Mouse (Mus musculus) activated CD4-positive, CD25-positive, alpha-beta regulatory T cell, adult 4 months (primary cell): ENCODE measurements around the gene Rpl11. TPM values are rescaled to one million over a fixed set of nuclear protein-coding genes. Genes with fewer than 3 reads are reported as not detected.
"Not testable (repeated sequence)": the region's sequence is repeated elsewhere in the genome, so short reads cannot be mapped to it uniquely, and the experiment has no call there.

Experiments used
- ATAC-seq: one replicate; pipeline ENCODE4 v1.8.0; 2017
- polyA plus RNA-seq, 2 experiments: library from polyadenylated mRNA; unstranded; fragments of 100-300 nt; shearing (Covaris generic); gene quantifications; one replicate each; pipeline ENCODE4 v1.2.1; 2017

Rpl11 gene
- polyA plus RNA-seq, 2 experiments from 2014 or later, result 1,145 to 1,405 TPM

DNA sequence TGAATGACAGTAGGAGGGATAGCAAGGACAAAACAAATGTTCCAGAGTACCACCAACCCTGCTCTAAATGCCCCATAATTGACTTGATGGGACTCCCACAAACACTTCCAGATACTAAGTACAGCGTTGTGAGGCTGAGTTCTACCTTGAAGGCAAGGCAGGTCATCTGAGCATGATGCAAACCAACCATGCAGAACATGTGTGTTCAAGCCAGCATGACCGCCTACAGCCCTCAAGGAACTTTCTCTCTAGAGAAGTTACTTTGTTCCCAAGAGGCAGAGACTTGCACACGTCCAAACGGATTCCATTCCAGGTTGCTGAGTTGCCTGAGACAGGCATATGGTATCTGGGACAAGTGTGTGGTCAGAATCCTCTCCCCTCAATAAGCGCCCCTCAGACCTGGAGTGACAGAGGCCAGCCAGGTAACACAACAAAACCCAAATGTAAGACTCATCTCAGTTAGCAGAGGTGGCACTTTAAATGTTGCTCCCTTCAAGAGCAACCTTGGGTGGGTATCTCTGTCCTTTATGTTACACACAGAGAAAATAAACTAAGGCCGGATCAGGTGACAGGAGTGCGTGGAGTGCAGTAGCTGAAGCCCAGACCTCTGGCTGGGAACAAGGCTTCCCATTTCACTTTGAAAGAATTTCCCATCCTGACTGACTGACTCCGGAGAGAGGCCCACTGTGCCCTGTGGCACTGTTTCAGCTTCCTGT is 25.7 kb downstream of the Rpl11 start:
- no peak for ATAC-seq

DNA sequence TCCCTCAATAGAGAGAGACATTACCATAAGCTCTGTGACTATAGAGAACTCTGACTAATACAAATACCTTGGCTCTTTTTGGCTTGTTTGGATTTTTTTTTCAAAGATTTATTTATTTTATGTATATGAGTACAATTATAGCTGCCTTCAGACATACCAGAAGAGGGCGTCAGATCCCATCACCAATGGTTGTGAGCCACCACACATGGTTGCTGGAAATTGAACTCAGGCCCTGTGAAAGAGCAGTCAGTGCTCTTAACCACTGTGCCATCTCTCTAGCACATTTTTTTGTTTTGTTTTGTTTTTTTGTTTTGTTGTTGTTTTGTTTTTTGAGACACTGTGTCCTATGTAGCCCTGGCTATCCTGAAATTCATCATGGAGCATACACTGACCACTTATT is 27.9 kb downstream of the Rpl11 start:
- no peak for ATAC-seq

DNA sequence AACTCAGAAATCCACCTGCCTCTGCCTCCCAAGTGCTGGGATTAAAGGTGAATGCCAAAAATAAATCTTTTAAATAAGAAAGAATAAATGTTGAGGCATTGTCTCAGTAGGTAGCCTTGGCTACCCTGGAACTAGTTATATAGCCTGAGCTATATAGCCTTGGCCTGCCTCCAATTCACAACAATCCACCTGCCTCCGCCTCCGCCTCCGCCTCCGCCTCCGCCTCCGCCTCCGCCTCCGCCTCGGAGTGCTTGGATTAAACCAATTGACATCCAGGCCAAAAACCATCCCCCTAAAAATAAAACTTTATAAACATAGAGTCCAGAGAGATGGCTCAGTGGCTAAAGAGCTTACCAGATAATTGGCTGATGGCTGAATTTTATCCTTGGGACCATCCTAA is 30.3 kb downstream of the Rpl11 start:
- ATAC-seq, result no peak

DNA sequence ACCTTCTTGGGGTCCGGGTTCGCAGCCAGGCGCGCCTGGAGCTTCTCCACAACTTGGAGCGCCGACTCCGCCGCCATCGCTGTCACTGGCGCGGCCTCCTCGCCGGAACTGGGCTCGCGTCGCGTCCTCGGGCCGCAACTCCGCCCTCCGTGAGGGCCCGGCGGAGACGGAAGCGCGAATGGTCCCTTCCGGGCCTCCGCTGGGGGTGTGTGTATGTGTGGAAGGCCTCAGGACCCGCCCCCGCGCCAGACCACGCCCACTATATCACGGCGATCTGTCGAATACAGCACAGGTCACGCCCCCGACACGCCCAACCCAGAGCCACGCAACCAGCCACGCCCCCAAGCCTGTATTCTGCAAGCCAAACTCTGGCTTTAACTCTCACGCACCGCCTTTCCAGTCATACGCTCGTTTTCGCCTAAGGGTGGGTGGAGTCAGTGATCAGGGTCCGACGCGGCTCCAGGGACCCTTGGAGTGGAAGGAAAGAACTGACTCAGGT is 31.6 kb downstream of the Rpl11 start, which contains the start of gene Eloa:
Gene Eloa, minus strand, starts transcription at position 215 of the 499 bp plus-strand sequence.
- peak; percentile 99 for ATAC-seq

- no peak for ATAC-seq
Measured at GRCm38 (mm10) chr4:136020743-136021548, 32.3 kb downstream of the Rpl11 start.

DNA sequence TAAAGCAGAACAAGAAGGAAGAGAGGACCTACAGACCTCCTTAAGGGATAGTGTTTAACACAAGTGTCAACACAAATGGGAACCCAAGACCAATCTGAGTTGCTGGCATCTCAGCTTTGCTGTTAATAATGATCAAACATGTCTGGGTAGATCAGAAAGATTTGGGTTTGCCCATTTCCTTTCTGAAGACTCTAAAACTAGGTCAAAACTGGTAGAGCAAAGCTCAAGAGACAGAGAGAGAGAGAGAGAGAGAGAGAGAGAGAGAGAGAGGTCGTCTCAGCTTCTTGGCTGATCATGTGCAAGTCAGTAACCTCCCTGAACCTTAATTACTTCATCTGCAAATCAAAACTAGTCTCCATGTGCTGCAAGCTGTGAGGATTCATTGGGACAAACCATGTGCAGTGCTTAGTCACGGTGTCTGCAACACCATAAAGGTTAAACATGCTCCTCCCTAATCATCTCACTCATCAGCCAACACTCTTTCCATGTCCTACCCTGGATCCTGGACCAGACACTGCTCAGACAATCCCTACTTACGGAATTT is 37.1 kb downstream of the Rpl11 start:
- ATAC-seq, result peak; percentile 84

DNA sequence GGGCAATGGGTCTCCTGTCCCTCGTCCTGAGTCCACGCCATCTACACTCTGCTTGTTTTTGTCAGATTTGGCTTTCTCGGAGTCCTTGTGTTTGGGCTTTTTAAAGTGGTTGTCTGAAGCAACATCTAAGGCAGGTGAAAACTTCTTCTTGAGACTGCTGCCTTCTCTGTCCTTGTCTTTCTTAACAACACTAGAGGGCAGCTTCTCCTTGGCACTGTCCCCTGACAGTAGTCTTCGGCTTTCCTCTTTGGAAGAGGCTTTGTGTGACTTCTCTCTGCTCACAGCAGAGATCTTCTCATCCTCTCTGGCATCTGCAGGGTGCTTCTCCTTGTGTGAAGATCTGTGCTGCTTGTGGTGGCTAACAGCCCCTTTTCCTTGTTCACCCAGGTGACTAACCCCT is 42.6 kb downstream of the Rpl11 start:
- no peak for ATAC-seq

DNA sequence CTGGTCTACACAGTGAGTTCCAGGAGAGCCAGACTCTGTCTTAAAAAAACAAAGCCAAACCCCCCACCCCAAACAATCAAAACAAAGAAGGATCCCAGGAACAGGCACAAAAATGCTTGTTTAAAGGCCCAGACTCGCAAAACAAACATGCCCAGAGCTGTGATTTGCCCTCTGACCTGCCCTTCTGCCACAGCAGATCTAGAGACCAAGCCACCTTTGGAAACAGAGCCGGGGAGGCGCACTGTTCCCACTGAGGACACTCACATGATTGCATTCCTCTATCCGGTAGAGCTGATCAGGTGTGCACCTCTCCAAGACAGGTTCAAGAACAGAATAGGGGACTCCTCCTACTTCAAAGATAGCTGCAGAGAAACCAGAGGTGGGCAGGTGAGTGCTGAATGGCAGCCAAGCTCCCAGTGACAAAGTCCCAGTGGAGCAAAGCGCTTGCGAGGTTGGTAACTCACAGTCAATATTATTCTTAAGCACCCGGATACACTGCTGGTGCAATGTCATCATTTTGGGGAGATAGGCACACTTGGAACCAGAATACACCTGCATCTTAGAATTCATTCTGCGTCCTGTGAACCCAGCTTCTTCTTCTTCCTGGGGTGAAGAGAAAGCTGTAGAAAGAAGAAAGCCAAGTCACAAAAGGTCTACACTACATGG is 44.3 kb downstream of the Rpl11 start:
- no peak for ATAC-seq

DNA sequence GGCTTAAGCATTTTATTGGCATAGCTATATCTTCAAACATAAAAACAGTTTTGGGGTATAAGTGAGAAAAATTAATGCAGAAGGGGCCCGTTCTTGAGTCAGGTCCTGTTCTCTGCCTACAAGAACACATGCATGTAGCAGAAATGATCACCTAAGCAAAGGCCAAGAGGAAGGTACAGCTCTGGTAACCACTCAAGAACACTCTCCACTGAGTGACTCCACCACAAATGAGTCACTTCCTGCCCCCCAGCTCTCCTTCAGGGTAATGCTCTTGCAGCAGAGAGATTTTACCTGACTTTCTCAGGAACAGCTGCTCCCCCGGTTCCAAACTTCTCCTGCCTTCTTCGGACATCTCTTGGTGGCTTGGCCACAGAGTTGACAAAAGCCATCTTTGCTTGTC is 46.4 kb downstream of the Rpl11 start:
- ATAC-seq, result peak; percentile 88

DNA sequence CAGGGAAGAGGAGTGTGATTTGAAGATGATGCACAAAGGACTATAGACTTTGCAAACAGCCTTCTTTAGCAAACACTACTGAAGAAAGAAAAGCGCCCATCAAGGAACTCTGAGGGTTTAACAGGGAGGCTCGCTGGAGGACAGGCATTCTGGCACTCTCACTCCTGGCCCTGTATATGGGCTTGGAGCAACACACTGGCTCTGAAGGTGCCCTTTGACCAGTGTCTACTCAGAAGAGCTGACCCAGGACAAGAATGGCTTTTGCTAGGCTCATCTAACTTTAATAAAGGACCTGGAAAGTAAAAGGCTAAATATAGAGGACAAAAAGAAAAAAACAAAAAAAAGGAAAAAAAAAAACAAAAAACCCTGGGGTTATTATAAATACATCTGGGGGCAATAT is 48.3 kb downstream of the Rpl11 start:
- ATAC-seq, result no peak

DNA sequence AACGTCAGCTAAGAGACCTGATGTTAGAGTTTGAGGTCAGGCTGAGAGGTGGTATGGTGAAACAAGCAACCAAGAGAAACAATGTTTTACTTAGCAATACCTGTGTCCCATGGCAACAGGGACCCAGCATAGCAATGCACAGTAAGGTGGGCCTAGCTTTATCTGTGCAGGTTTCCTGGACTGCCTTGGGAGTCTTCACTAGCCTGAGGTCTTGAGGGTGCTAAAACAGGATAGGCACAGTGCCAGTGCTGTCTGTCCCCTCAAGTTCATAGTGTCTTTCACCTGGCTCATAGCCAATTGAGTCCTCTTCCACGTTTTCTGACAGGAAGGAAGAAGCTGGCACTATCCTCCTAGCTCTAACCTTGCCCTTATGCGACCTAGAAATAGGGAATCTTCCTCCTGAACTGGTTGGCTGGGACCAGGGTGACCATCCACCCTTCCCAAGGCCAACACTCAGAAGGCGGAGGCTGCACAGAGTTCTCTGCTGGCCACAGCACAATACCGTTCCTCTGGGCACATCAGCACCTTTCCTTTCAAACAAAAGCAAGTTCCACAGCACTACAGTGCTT is 49.0 kb downstream of the Rpl11 start:
- no peak for ATAC-seq

GRCm38 (mm10) chr4:135995118-135995517 is 58.1 kb downstream of the Rpl11 start:
- ATAC-seq, result no peak

GRCm38 (mm10) chr4:135993941-135994340 is 59.3 kb downstream of the Rpl11 start:
- no peak for ATAC-seq

DNA sequence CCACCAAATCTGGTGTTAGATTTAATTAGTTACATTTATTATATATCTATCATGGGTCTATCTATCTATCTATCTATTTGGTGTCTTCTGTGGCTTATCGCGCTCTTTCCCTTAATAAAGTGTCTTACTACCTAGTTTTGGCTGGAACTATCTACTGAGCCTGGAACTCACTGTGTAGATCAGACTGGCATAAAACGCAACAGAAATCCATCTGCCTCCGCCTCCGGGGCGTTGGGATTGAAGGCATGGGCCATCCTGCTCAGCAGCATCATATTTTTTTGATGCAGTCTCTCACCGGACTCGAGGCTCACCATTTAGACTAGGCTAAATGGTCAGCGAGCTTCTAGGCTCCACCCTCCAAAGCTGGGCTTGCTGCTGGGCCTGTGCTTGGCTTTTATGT is 65.5 kb downstream of the Rpl11 start:
- ATAC-seq, result no peak

- ATAC-seq, result peak; percentile 80
Measured at GRCm38 (mm10) chr4:135986943-135987710, 66.1 kb downstream of the Rpl11 start, which contains the start of gene Pithd1. TSS of gene Pithd1 (minus strand) at chr4:135987264.

DNA sequence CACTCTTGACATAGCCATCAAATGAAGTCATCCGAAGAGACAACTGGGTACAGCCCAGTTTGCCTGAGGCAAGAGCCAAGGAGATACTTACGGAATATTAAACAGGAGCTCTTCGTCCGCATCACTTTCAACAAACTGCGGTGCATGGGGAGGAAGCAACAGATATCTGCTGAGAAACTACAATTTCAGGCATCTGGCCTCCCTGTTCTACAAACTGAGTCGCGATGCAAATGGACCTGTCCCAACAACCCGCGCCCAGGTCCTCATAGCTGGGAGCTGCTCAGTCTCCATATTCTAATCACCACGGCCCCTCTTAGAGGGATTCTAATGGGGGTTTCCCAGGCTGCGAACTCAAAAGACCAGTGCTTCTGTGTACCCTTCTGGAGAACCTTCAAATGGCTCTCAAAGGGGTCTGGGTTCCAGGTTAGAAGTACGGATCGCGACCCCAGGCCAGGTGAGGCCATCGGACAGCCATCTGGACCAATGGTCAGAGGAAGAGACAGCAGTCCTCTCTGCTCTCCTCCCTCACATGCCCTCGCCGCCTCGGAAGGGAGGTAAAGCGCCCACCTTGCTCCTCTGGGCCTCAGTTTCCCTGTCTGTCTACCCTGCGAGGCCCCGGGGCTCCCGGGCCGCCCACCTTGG is 66.8 kb downstream of the Rpl11 start:
- ATAC-seq, result no peak

DNA sequence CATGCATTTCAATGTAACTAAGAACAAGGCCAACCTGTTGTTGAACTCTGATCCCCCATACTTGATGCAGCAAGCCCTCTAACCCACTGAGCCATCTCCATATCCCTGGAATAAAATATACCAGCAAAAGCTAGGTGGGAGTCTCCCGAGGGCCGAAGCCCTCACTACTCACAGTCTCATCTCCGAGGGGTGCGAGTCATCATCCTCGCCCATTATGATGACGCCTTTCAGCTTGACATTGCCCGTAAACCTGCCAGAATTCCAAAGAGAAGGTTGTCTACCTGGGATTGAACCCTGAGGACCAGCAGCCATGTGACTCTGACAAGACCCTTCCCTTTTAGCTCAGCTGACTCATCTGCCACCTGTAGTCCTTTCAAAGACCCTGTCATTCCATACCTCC is 67.5 kb downstream of the Rpl11 start:
- ATAC-seq, result no peak

GRCm38 (mm10) chr4:135985193-135985592 is 68.0 kb downstream of the Rpl11 start:
- no peak for ATAC-seq

DNA sequence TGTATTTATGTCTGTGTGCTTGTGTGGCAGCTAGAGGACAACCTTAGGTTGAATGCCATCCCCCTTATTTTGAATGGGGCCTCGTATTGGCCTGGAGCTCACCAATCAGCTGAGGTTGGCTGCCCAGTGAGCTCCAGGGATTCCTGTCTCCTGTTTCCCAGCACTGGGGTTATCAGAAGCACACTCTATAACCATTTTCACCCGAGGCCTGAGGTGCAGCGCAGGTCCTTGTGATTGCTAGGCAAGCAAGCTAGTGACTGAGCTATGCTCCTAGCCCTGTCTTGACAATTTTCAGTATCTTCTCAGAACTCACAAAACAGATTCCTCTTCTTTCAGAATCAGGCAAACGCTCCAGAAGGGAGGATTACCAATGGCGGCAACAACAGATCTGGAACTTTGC is 68.7 kb downstream of the Rpl11 start:
- no peak for ATAC-seq

GRCm38 (mm10) chr4:135981524-135982063 is 71.6 kb downstream of the Rpl11 start:
- no peak for ATAC-seq

GRCm38 (mm10) chr4:135980223-135980622 is 73.0 kb downstream of the Rpl11 start:
- ATAC-seq, result not testable (repeated sequence)
